Mouse (Mus musculus): ENCODE data around the gene Gp5. TPM values are rescaled to one million over a fixed set of nuclear protein-coding genes. Genes with fewer than 3 reads are reported as not detected.

Gp5 gene
- total and polyA plus RNA-seq, 3 experiments, result 0.39 to 2.3 (median 1.5) TPM

GRCm38 (mm10) chr16:30263156-30263555, 47.4 kb downstream of the Gp5 start:
- Histone ChIP-seq H3K79me2 (replicated peaks; ENCODE audit: control insufficient read depth, insufficient read depth, low read length) (no peaks in the 10 kb centered on the region), H3K4me3 (no peak overlapping the region), H3K9ac (ENCODE audit: low read depth, low read length) (no peak overlapping the region), H3K27me3 (ENCODE audit: control insufficient read depth, insufficient read depth, low read length) (no peaks in the 10 kb centered on the region), H3K36me3 (ENCODE audit: control insufficient read depth, insufficient read depth, low read length) (no peaks in the 10 kb centered on the region), H3K27ac (no peak overlapping the region), H3K4me1 (ENCODE audit: control insufficient read depth, insufficient read depth, low read length) (no peaks in the 10 kb centered on the region)
- TF ChIP-seq POLR2A (IDR thresholded peaks at IDR 0.05; ENCODE audit: insufficient read depth, low read depth, low read length) (no peak), CTCF (IDR thresholded peaks at IDR 0.05) (no peak), EP300 (IDR thresholded peaks at IDR 0.05; ENCODE audit: insufficient read depth, low read depth, low read length) (no peak)
- WGBS, result 76% methylated on average over 4 of the region's 4 CpGs
- DNase-seq, result no peak
- intact Hi-C loops (cut with DNase I), result no loop called here

GRCm38 (mm10) chr16:30262664-30263063, 47.9 kb downstream of the Gp5 start:
- Histone ChIP-seq H3K79me2 (replicated peaks; ENCODE audit: control insufficient read depth, insufficient read depth, low read length) (no peaks in the 10 kb centered on the region), H3K4me1 (ENCODE audit: control insufficient read depth, insufficient read depth, low read length) (no peaks in the 10 kb centered on the region), H3K36me3 (ENCODE audit: control insufficient read depth, insufficient read depth, low read length) (no peaks in the 10 kb centered on the region), H3K9ac (ENCODE audit: low read depth, low read length) (no peak overlapping the region), H3K4me3 (no peak overlapping the region), H3K27me3 (ENCODE audit: control insufficient read depth, insufficient read depth, low read length) (no peaks in the 10 kb centered on the region), H3K27ac (no peak overlapping the region)
- intact Hi-C loops (cut with DNase I), result no loop called here
- no peak for TF ChIP-seq POLR2A (IDR thresholded peaks at IDR 0.05; ENCODE audit: insufficient read depth, low read depth, low read length)
- peak; percentile 87 for TF ChIP-seq CTCF (IDR thresholded peaks at IDR 0.05)
- TF ChIP-seq EP300 (IDR thresholded peaks at IDR 0.05; ENCODE audit: insufficient read depth, low read depth, low read length), result 0 out of 2 replicates have a peak, but pooled peaks have one; percentile 26
- peak; percentile 56 to 74 for DNase-seq
- 0% methylated on average over 2 of the region's 2 CpGs for WGBS

GRCm38 (mm10) chr16:30262157-30262556, 48.4 kb downstream of the Gp5 start:
- Histone ChIP-seq H3K9ac (ENCODE audit: low read depth, low read length) (no peak overlapping the region), H3K36me3 (ENCODE audit: control insufficient read depth, insufficient read depth, low read length) (no peaks in the 10 kb centered on the region), H3K27ac (no peak overlapping the region), H3K79me2 (replicated peaks; ENCODE audit: control insufficient read depth, insufficient read depth, low read length) (no peaks in the 10 kb centered on the region), H3K4me1 (ENCODE audit: control insufficient read depth, insufficient read depth, low read length) (no peaks in the 10 kb centered on the region), H3K4me3 (no peak overlapping the region), H3K27me3 (ENCODE audit: control insufficient read depth, insufficient read depth, low read length) (no peaks in the 10 kb centered on the region)
- TF ChIP-seq EP300 (IDR thresholded peaks at IDR 0.05; ENCODE audit: insufficient read depth, low read depth, low read length), result no peak
- TF ChIP-seq CTCF (IDR thresholded peaks at IDR 0.05), result no peak
- TF ChIP-seq POLR2A (IDR thresholded peaks at IDR 0.05; ENCODE audit: insufficient read depth, low read depth, low read length), result no peak
- no peak for DNase-seq
- intact Hi-C loops (cut with DNase I), result no loop called here
- 78% methylated on average over 10 of the region's 10 CpGs for WGBS

GRCm38 (mm10) chr16:30261341-30261740, 49.2 kb downstream of the Gp5 start:
- intact Hi-C loops (cut with DNase I), result no loop called here
- TF ChIP-seq CTCF (IDR thresholded peaks at IDR 0.05) (no peak), POLR2A (IDR thresholded peaks at IDR 0.05; ENCODE audit: insufficient read depth, low read depth, low read length) (peak; percentile 28; the same call in 1 of the 2 replicates), EP300 (IDR thresholded peaks at IDR 0.05; ENCODE audit: insufficient read depth, low read depth, low read length) (0 out of 2 replicates have a peak, but pooled peaks have one; percentile 36)
- Histone ChIP-seq H3K4me1 (ENCODE audit: control insufficient read depth, insufficient read depth, low read length) (no peaks in the 10 kb centered on the region), H3K27ac (peak overlapping the region; percentile 34), H3K79me2 (replicated peaks; ENCODE audit: control insufficient read depth, insufficient read depth, low read length) (no peaks in the 10 kb centered on the region), H3K36me3 (ENCODE audit: control insufficient read depth, insufficient read depth, low read length) (no peaks in the 10 kb centered on the region), H3K4me3 (no peak overlapping the region), H3K27me3 (ENCODE audit: control insufficient read depth, insufficient read depth, low read length) (no peaks in the 10 kb centered on the region), H3K9ac (ENCODE audit: low read depth, low read length) (no peak overlapping the region)
- peak in 1 of 2 experiments; percentile 30 for DNase-seq
- WGBS, result 66% methylated on average over 9 of the region's 9 CpGs

- H3K79me2 ChIP-seq (replicated peaks; ENCODE audit: control insufficient read depth, insufficient read depth, low read length), result no peaks in the 10 kb centered on the region
- TF ChIP-seq POLR2A (IDR thresholded peaks at IDR 0.05; ENCODE audit: insufficient read depth, low read depth, low read length) (no peak), CTCF (IDR thresholded peaks at IDR 0.05) (peak; percentile 17; the same call in 1 of the 2 replicates)
- H3K4me3 ChIP-seq, result peak overlapping the region; percentile 18
- peak overlapping the region; percentile 34 for H3K27ac ChIP-seq
- DNase-seq, result no peak
- H3K9ac ChIP-seq (ENCODE audit: low read depth, low read length), result peak overlapping the region; percentile 56
- WGBS, result 66% methylated on average over 15 of the region's 15 CpGs
- no peaks in the 10 kb centered on the region for H3K4me1 ChIP-seq (ENCODE audit: control insufficient read depth, insufficient read depth, low read length)
- H3K27me3 ChIP-seq (ENCODE audit: control insufficient read depth, insufficient read depth, low read length), result no peaks in the 10 kb centered on the region
- intact Hi-C loops (cut with DNase I), result no loop called here
- H3K36me3 ChIP-seq (ENCODE audit: control insufficient read depth, insufficient read depth, low read length), result no peaks in the 10 kb centered on the region
Observed at GRCm38 (mm10) chr16:30260012-30260635, 50.5 kb downstream of the Gp5 start.

- intact Hi-C loops (cut with DNase I), result no loop called here
- 59% methylated on average over 10 of the region's 10 CpGs for WGBS
- Histone ChIP-seq H3K79me2 (replicated peaks; ENCODE audit: control insufficient read depth, insufficient read depth, low read length) (no peaks in the 10 kb centered on the region), H3K27me3 (ENCODE audit: control insufficient read depth, insufficient read depth, low read length) (no peaks in the 10 kb centered on the region), H3K4me1 (ENCODE audit: control insufficient read depth, insufficient read depth, low read length) (no peaks in the 10 kb centered on the region), H3K36me3 (ENCODE audit: control insufficient read depth, insufficient read depth, low read length) (no peaks in the 10 kb centered on the region), H3K9ac (ENCODE audit: low read depth, low read length) (peak overlapping the region; percentile 56), H3K4me3 (no peak overlapping the region), H3K27ac (peak overlapping the region; percentile 48)
- DNase-seq, result peak in 1 of 2 experiments; percentile 71
- no peak for TF ChIP-seq POLR2A (IDR thresholded peaks at IDR 0.05; ENCODE audit: insufficient read depth, low read depth, low read length)
- no peak for TF ChIP-seq CTCF (IDR thresholded peaks at IDR 0.05)
- TF ChIP-seq EP300 (IDR thresholded peaks at IDR 0.05; ENCODE audit: insufficient read depth, low read depth, low read length), result peak; percentile 61; the same call in 1 of the 2 replicates
Observed at GRCm38 (mm10) chr16:30259444-30259843, 51.1 kb downstream of the Gp5 start.
